Mouse (Mus musculus): ENCODE measurements around the gene Plekha6. TPM values are rescaled to one million over a fixed set of nuclear protein-coding genes. Genes with fewer than 3 reads are reported as not detected.

Gene Plekha6
- total RNA-seq (2017), result 4.4 and 7.6 TPM in 2 replicates

GRCm38 (mm10) chr1:133163820-133164431, at the start of gene Plekha6:
Gene Plekha6 (plus strand): TSS chr1:133164210.
- peak in 1 of 2 experiments; percentile 55; a peak in 2 of 4 replicates for ATAC-seq (replicated peaks in 1 of 2; ENCODE audit: insufficient read depth in 1 of 2, low FRiP score in 2 of 2, low TSS enrichment in 1 of 2, low read depth in 1 of 2, poor library complexity in 2 of 2, severe bottlenecking in 2 of 2)

DNA sequence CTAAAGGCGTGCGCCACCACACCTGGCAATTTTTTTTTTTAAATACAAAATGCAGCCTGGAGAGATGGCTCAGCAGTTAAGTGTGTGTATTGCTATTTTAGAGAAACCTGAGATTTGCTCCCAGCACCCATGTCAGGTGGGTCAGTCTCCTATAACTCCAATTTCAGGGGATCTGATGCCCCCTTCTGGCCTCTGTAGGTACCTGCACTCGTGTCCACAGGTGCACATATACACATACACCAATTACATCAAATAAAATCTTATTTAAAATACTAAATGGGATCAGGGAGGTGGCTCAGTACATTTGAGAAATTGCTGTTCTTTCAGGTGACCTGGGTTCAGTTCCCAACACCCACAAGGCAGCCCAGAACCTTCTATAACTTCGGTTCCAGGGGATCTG, 47.9 kb upstream of the Plekha6 start:
- no peak for ATAC-seq (replicated peaks in 1 of 2; ENCODE audit: insufficient read depth in 1 of 2, low FRiP score in 2 of 2, low TSS enrichment in 1 of 2, low read depth in 1 of 2, poor library complexity in 2 of 2, severe bottlenecking in 2 of 2)

DNA sequence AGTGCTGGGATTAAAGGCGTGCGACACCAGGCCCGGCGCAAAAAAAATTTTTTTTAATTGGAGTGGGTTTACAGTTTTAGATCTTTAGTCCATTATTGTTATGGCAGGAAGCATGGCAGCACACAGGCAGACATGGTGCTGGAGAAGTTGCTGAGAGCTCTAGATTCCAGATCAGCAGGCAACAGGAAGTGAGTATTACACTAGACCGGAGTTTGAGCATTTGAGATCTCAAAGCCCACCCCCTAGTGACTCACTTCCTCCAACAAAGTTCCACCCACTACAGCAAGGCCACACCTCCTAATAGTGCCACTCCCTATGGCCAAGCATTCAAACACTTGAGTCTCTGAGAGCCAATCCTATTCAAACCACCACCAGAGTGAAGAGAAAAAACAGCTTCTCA, 45.9 kb upstream of the Plekha6 start:
- ATAC-seq (replicated peaks in 1 of 2; ENCODE audit: insufficient read depth in 1 of 2, low FRiP score in 2 of 2, low TSS enrichment in 1 of 2, low read depth in 1 of 2, poor library complexity in 2 of 2, severe bottlenecking in 2 of 2), result peak; percentile 7 to 68; a peak in 1 of 4 replicates

DNA sequence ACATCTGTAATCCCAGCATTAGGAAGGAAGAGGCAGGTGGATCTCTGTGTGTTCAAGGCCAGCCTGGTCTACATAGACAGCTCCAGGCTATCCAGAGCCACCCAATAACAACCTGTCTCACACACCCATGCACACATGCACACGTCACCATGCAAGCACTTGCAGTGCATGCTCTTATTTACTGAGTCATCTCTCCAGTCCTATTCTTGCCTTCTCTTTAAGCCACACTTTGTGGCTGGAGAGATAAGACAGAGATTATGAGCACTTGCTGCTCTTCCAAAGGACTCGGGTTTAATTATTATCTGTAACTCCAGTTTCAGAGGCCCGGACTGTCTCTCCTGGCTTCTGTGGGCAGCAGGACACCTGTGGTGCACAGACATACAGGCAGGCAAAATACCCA, 45.2 kb upstream of the Plekha6 start:
- ATAC-seq (replicated peaks in 1 of 2; ENCODE audit: insufficient read depth in 1 of 2, low FRiP score in 2 of 2, low TSS enrichment in 1 of 2, low read depth in 1 of 2, poor library complexity in 2 of 2, severe bottlenecking in 2 of 2), result no peak

- ATAC-seq (replicated peaks in 1 of 2; ENCODE audit: insufficient read depth in 1 of 2, low FRiP score in 2 of 2, low TSS enrichment in 1 of 2, low read depth in 1 of 2, poor library complexity in 2 of 2, severe bottlenecking in 2 of 2), result peak; percentile 49 to 74; a peak in 2 of 4 replicates
Measured at GRCm38 (mm10) chr1:133119931-133120712, 43.9 kb upstream of the Plekha6 start.

DNA sequence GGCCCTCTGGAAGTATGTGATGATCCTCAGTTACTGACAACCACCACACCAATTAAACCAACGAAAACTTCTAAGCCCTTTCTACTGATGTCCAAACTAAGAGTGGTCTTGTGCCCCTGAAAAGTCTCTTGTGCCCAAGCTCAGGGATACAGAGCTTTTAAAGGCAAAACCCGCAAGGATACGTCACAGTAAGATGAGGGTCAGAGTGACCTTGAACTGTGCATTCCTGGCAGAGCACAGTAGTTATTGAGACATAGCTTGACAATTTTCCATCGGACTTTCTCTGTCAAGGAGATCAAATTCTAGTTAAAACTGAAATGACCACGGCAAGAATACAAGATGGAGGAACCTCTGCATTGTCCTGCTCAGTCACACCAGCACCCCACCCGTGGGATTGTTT, 42.8 kb upstream of the Plekha6 start:
- ATAC-seq (replicated peaks in 1 of 2; ENCODE audit: insufficient read depth in 1 of 2, low FRiP score in 2 of 2, low TSS enrichment in 1 of 2, low read depth in 1 of 2, poor library complexity in 2 of 2, severe bottlenecking in 2 of 2), result no peak

- no peak for ATAC-seq (replicated peaks in 1 of 2; ENCODE audit: insufficient read depth in 1 of 2, low FRiP score in 2 of 2, low TSS enrichment in 1 of 2, low read depth in 1 of 2, poor library complexity in 2 of 2, severe bottlenecking in 2 of 2)
Measured at GRCm38 (mm10) chr1:133124137-133124536, 39.9 kb upstream of the Plekha6 start.

DNA sequence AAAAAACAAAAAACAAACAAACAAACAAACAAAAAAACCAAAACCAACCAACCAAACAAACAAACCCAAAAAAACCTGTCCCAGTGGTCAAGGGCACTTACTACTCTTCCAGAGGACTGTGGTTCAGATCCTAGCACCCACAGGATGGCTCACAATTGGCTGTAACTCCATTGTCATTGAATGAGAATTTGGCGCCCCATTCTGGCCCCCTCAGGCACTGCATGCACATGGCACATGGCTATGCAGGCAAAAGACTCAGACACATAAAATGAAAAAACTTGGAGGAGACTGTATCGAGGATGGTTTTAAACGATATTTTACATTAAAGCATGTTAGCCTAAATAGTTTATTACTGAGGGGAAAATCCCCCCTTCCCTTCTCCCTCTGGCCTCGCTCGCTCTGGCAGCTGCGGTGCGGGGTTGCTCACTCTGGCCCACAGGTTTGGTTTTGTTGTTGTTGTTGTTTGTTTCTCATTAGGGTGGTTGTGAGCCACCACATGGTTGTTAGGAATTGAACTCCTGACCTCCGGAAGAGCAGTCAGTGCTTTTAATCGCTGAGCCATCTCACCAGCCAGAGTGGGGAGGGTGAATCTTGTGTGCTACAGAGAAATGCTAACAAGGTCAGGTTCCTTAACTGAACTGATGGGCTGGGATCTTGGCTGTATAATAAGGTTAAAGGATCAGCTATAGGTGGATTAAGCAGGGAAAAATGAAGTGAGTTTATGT, 38.2 kb upstream of the Plekha6 start:
- no peak for ATAC-seq (replicated peaks in 1 of 2; ENCODE audit: insufficient read depth in 1 of 2, low FRiP score in 2 of 2, low TSS enrichment in 1 of 2, low read depth in 1 of 2, poor library complexity in 2 of 2, severe bottlenecking in 2 of 2)

- no peak for ATAC-seq (replicated peaks in 1 of 2; ENCODE audit: insufficient read depth in 1 of 2, low FRiP score in 2 of 2, low TSS enrichment in 1 of 2, low read depth in 1 of 2, poor library complexity in 2 of 2, severe bottlenecking in 2 of 2)
Measured at GRCm38 (mm10) chr1:133126365-133126740, 37.7 kb upstream of the Plekha6 start.

- ATAC-seq (replicated peaks in 1 of 2; ENCODE audit: insufficient read depth in 1 of 2, low FRiP score in 2 of 2, low TSS enrichment in 1 of 2, low read depth in 1 of 2, poor library complexity in 2 of 2, severe bottlenecking in 2 of 2), result no peak
Measured at GRCm38 (mm10) chr1:133127328-133127727, 36.7 kb upstream of the Plekha6 start.

DNA sequence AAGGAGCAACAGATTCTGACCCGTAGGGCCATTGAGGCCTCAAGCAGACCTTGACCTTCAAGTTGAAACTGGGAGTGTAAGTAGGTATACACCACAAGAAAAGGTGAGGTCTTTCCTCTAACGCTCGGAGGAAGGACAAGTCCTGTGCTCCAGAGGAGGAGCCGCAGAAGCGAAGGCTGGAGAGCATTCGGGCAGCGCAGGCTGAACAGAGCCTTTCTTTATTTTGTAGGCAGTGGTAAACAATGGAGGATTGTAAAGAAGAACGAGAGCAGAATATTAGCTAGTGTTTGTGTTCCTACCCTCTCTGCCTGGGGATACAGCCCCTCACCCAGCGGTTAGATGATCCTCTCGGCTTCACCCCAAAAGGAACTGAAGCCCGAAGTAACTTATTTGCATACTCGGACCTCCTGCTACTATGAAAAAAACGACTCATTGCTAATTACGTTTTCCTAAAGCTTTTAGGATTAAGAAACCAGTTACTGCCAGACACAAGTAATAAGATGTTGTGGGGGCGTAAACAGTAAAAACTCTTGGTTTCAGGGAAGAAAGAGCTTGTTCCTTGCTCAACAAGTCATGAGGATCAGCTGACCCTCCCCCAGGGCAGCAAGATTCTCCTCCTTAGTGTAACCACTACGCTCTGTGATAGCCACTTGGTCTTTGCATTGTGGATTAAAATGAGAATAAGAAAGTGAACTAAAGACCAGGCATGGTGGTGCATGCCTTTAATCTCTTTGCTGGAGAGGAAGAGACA, 34.4 kb upstream of the Plekha6 start:
- ATAC-seq (replicated peaks in 1 of 2; ENCODE audit: insufficient read depth in 1 of 2, low FRiP score in 2 of 2, low TSS enrichment in 1 of 2, low read depth in 1 of 2, poor library complexity in 2 of 2, severe bottlenecking in 2 of 2), result no peak

DNA sequence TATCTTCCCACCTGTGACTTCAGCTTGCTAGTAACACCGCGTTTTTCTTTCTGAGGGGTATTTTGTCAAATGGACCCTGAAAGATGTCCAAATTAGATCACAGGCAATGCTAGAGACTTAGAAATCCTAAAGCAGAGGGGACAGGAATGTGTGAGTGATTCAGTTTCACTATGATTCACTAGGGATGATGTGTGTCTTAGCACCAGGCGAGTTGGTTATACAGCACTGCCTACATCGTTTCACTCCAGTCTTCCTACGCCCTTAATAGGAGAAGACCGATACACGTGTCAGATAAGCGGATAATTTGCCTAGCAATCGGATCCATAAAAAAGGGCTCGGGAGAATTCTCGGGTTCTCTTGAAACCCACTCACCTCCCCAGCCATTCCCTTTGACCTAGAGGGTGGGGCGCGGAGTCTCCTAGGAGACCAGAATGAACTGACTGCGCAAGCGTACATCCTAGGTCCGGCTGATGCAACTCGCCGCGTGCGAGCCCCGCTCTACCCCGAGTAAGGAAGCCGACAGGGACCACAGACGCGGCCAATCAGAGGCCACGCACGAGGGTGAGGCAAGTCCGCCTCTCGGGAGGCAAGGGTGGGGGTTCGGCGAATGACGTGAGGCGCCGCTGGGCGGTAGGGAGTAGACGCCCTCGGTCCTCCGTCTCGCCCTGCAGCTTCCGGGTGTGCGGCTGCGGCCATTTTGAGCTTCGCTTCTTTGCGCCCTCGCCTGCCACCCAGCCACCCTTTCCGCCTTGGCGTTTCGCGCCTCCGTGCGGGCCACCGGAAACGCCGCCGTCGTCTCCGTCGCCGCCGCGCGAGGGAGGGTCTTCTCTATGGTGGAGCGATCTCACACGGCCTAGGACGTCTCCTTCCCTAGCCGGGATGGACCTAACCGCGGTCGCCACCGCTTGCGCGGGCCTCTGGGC, 33.1 kb upstream of the Plekha6 start, which contains the start of gene Ppp1r15b:
Ppp1r15b (plus strand) TSS at position 506 of the 923 bp plus-strand sequence.
- peak; percentile 92 to 96 for ATAC-seq (replicated peaks in 1 of 2; ENCODE audit: insufficient read depth in 1 of 2, low FRiP score in 2 of 2, low TSS enrichment in 1 of 2, low read depth in 1 of 2, poor library complexity in 2 of 2, severe bottlenecking in 2 of 2)

GRCm38 (mm10) chr1:133131561-133131905, 32.5 kb upstream of the Plekha6 start:
- ATAC-seq (replicated peaks in 1 of 2; ENCODE audit: insufficient read depth in 1 of 2, low FRiP score in 2 of 2, low TSS enrichment in 1 of 2, low read depth in 1 of 2, poor library complexity in 2 of 2, severe bottlenecking in 2 of 2), result peak in 1 of 2 experiments; percentile 29; a peak in 1 of 4 replicates

GRCm38 (mm10) chr1:133131936-133132335, 32.1 kb upstream of the Plekha6 start:
- no peak for ATAC-seq (replicated peaks in 1 of 2; ENCODE audit: insufficient read depth in 1 of 2, low FRiP score in 2 of 2, low TSS enrichment in 1 of 2, low read depth in 1 of 2, poor library complexity in 2 of 2, severe bottlenecking in 2 of 2)

DNA sequence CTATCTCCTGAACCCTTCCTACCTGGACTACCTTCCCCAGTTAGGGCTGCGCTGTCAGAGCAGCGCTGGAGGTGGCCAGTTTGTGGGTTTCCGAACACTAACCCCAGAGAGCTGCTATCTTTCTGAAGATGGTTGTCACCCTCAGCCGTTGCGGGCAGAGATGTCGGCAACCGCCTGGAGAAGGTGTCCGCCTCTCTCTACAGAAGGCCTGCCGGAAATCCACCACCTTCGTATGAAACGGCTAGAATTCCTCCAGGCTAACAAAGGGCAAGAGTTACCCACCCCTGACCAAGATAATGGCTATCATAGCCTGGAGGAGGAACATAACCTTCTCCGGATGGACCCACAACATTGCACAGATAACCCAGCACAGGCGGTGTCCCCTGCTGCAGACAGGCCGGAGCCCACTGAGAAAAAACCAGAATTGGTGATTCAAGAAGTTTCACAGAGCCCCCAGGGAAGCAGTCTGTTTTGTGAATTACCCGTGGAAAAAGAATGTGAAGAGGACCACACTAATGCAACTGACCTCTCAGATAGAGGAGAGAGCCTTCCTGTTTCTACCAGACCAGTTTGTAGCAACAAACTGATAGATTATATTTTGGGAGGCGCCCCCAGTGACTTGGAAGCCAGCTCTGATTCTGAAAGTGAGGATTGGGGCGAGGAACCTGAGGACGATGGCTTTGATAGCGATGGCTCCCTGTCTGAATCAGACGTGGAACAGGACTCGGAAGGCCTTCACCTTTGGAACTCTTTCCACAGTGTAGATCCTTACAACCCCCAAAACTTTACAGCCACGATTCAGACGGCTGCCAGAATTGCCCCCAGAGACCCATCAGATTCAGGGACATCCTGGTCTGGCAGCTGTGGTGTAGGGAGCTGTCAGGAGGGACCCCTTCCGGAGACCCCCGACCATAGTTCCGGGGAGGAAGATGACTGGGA, 31.4 kb upstream of the Plekha6 start:
- ATAC-seq (replicated peaks in 1 of 2; ENCODE audit: insufficient read depth in 1 of 2, low FRiP score in 2 of 2, low TSS enrichment in 1 of 2, low read depth in 1 of 2, poor library complexity in 2 of 2, severe bottlenecking in 2 of 2), result no peak

GRCm38 (mm10) chr1:133133425-133133824, 30.6 kb upstream of the Plekha6 start:
- peak in 1 of 2 experiments; percentile 9; a peak in 1 of 4 replicates for ATAC-seq (replicated peaks in 1 of 2; ENCODE audit: insufficient read depth in 1 of 2, low FRiP score in 2 of 2, low TSS enrichment in 1 of 2, low read depth in 1 of 2, poor library complexity in 2 of 2, severe bottlenecking in 2 of 2)
